Mouse (Mus musculus): ENCODE measurements at regions not wholly inside any gene's neighbourhood (a gene's known extent, or its start where the extent isn't known, plus 50 kb on each side); places are given as distances from the start of the nearest gene placed in this dataset.

DNA sequence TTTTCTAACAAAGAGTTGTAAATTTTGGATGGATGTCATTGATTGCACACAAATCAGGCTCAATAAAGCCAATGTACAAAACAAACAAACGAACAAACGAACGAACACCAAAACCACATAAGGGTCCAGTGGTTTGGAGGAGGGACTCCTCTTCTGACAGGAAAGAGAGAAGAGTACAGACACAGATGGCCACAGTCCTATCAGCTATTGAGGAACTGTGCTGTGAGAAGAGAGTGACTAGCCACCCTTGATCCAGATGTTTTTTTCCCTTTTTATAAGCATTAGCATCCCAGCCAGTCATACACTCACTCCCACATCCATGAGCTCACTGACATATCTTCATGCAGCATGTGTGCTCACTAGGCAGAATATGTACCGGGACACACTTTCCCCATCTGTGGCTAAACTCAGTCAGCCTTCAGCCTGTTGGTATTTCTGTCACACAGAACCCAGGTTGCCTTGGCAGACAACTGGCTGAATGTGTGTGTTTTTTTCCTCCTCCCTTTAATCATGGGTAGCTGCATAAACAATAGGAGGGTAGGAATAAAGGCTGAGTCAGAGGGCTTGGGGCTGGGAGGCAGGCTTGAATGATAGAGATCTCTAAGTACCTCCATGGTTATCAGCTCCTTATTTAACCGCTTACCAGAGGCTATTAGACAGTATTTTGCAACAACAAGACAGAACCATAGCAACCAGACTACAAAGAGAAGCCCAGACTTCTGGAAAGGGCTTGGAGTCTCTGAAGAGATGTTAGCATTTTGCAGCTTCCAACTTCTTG is 159.7 kb downstream of the Tmsb4x start:
- no peak for TF ChIP-seq GATA4 (IDR thresholded peaks at IDR 0.05; ENCODE audit: insufficient replicate concordance, low read length)

DNA sequence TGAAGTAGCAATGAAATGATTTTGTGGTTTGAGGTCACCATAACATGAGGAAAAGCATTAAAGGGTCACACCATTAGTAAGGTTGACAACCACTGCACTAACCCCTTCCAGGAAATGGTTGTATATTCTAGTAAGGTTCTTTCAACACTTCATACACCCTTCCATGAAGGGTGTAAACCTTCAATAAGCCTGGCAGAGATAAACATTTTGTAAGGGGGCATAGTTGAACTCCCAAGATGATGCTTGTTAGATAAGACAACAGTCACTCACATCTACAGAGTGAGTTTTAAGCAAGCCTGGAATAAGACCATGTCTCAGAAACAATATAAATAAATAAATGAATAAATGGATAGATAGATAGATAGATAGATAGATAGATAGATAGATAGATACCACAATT is 171.1 kb downstream of the Tmsb4x start:
- no peak for TF ChIP-seq GATA4 (IDR thresholded peaks at IDR 0.05; ENCODE audit: insufficient replicate concordance, low read length)

DNA sequence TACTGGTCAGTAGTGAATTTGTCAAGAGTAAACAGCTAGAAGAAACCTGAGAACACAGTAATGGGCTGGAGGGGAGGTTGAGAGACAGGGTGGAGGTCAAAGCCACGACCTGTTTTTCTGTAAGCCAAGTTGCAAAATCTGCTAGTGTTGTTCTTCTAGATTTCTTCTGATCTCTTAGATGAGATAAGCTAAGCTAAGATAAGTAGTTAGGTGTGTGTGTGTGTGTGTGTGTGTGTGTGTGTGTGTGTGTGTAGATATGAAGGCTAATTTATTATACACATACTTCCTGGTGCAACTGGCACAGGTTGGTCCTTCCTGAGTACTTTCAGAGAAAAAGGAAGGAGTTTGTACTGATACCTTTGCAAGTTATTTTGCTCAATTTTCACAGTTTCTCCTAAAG is 172.8 kb downstream of the Tmsb4x start:
- no peak for TF ChIP-seq GATA4 (IDR thresholded peaks at IDR 0.05; ENCODE audit: insufficient replicate concordance, low read length)

DNA sequence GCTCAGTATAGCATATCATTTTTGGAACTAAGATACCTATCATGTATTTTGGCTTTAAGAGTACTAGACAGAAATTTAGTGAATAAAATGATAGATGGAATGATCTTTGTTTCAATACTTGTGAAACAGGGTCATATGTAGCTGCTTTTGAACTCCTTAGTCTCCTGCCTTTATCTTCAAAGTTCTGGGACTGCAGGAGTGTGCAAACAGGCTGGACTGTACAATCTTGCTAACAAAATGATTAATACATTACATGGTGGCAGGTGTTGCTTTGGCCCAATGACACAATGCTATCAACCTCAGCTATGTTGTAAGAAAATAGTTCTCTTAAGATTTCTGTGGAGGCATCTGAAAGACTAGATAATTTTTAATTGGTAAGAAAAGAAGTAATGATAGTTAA is 173.5 kb downstream of the Tmsb4x start:
- TF ChIP-seq GATA4 (IDR thresholded peaks at IDR 0.05; ENCODE audit: insufficient replicate concordance, low read length), result no peak

DNA sequence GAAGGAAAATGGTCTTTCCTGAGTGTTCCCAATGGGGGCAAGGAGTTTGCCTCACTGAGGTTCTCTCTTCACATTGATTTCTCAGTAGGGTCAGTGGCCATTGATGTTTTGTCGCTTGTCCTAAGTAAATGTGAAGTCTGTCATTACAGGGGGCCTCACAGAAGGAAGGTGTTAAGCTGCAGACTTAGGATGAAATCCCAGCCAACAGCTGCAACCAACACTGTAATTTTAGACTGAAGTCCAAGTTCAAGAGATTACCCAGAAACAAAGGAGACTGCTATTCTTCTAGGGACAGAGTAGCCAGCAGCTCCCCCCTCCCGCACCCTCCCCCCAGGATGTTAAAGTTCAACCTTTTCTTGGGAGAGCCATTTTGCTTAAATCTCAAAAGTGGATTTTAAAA is 176.0 kb downstream of the Tmsb4x start:
- no peak for TF ChIP-seq GATA4 (IDR thresholded peaks at IDR 0.05; ENCODE audit: insufficient replicate concordance, low read length)

DNA sequence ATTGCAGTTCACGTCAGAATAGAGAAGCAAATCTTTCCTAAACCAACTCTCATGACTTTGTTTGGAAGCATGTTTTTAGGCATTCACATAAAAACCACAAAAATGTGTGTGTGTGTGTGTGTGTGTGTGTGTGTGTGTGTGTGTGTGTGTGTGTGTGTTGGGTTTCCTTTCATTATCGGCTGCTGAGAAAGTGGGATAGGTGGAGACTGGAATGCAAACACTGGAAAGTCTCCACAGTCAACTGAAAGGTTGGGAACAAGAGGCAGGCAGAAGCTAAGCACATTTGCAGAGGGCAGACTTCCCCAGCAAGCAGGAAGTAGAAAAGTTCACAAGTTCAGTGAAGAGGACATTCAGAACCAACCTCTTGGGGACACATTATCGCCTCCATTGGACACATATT is 176.5 kb downstream of the Tmsb4x start:
- peak; percentile 33; the same call in 1 of the 2 replicates for TF ChIP-seq GATA4 (IDR thresholded peaks at IDR 0.05; ENCODE audit: insufficient replicate concordance, low read length)

DNA sequence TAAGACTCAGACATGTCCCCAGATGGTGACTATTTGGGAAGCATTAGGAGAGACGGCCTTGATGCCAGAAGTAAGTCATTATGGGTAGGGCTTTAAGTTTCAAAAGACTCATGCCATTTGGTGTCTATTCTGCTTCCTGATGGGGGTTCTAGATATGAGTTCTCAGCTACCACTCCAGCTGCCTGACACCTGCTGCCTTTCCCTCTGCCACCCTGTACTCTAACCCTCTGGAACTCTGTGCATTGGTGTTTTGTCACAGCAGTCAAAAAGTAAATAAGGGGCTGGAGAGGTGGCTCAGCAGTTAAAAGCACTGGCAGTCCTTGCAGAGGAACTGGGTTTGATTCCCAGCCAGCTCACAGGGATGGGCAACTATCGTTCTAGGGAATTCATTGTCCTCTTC is 177.6 kb downstream of the Tmsb4x start:
- no peak for TF ChIP-seq GATA4 (IDR thresholded peaks at IDR 0.05; ENCODE audit: insufficient replicate concordance, low read length)

DNA sequence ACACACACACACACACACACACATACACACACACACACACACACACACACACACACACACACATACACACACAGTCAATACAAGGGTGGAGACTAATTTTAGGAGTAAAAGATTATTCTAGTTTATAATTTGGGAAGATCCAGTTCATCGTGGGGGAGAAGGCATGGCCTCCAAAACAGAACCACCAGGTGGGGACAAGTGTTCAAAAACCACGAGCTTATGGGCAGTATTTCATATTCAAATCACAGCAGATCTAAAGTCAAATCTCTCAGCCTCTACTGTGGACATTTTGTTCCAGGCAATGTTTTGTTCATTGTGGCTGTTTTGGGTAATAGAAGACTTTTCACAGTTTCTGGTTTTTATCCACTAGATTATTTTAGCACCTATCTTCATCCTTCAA is 193.5 kb downstream of the Tmsb4x start:
- no peak for TF ChIP-seq GATA4 (IDR thresholded peaks at IDR 0.05; ENCODE audit: insufficient replicate concordance, low read length)

DNA sequence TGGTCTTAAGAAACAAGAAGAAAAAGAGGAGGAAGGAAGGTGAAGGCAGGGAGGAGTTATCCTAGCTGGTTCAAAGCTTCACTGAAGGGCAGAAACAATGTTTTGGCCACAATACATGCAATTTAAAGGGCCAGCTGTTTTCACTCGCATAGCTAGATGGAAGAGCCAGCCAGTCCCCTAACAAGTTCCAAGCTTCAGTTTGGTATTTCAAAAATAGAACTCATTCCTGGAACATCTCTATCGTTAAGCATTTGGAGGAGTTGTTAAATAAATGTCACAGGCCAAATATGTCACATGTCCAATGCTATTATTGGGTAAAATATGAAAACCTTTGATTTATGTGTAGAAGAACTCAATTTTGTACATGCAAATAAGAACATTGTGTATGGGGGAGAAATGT is 194.8 kb downstream of the Tmsb4x start:
- no peak for TF ChIP-seq GATA4 (IDR thresholded peaks at IDR 0.05; ENCODE audit: insufficient replicate concordance, low read length)

DNA sequence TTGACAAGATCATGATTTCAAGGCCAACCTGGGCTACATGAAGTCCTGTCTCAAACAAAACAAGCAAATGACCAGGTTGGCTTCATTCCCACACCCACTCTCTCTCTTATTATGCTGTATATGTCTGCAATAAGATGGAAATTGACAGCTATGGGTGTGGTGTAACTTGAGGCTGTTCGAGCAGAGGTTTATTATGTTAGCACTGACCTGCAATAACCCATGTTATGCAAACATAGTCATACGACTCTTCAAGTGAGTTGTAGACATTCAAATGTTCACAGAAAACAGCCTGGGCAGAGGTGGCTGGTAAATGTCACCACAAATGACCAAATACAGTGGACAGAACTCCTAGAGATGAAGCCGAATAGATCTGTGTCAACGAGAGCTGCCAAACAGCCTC is 196.2 kb downstream of the Tmsb4x start:
- no peak for TF ChIP-seq GATA4 (IDR thresholded peaks at IDR 0.05; ENCODE audit: insufficient replicate concordance, low read length)

DNA sequence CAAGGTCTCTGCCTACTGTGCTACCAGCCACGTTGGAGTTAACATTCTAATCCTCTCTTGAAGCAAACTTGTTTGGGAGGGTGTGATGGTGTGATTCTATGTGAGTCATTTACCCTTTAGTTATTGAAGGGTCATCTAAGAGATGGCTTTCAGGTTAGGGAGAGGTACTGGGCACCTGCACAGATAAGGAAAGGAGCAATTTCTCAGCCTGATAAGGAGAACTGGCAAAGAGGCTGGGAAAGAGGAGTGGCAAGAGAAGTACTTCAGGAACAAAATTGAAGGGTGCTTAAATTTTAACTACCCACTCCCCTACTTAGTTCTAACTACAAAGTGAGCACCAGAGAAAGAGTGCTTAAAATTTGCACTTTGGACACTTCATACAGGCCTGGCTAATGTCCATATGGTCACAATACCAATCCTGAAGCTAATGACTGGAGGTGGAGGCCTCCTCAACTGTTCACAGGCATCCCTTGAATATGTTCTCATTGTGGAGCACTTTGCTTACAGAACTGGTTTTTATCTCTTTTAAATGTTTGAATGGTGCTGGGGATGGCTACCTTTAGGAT is 197.1 kb downstream of the Tmsb4x start:
- no peak for TF ChIP-seq GATA4 (IDR thresholded peaks at IDR 0.05; ENCODE audit: insufficient replicate concordance, low read length)

DNA sequence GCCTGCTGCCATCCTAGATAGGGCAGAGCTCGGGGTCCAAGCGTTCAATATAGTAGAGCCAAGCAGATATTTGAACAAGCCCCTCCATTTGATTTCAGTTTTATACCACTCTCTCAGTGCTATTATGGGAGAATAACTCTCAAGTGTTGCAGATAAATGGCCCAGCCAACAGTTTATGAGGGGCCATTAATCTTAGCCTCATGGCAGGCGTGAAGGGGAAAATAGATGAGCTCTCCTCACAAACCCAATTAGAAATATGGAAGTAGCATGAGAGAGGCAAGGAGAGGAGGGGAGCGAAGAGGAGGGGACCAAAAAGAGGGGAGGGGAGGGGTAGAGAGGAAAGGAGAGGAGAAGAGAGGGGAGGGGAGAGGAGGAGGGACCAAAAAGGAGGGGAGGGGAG is 213.3 kb downstream of the Tmsb4x start:
- no peak for TF ChIP-seq GATA4 (IDR thresholded peaks at IDR 0.05; ENCODE audit: insufficient replicate concordance, low read length)

DNA sequence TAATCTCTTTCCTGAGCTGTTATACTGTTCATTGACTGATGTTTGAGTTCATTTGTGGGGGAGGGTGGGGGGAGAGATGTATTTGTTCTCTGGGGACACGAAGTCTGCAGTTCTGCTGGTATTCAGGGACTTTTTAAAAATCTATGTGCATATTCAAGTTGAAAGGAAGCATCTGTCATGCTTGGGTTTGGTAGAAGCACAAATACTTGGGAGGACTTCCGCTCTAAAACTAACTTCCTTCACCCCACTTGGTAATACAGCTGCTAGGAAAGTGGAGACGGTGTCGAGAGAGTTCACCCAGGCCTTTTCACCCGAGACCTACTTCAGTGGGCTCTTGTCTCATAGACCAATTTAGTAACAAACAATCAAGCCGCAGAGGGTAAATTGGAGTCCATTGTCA is 228.1 kb downstream of the Tmsb4x start:
- TF ChIP-seq GATA4 (IDR thresholded peaks at IDR 0.05; ENCODE audit: insufficient replicate concordance, low read length), result no peak

DNA sequence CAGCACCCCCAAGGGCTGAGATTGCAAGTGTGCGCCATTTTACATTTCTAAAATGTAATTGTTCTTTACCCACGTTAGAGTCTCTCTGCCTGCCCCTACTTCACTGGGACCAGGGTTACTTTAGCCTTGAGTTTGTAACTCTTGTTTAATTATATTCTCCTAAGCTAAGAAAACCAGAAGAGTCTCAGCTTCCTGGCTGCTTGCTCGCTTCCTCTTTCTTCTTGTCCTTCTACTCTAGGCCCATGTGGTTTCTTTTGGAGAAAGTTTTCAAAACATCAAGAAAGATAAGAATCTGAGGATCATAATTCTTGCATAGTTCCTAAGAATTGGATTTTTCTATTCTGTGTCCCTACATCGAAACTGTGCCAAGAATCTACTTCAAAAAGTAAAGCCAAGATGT is 228.6 kb downstream of the Tmsb4x start:
- no peak for TF ChIP-seq GATA4 (IDR thresholded peaks at IDR 0.05; ENCODE audit: insufficient replicate concordance, low read length)

DNA sequence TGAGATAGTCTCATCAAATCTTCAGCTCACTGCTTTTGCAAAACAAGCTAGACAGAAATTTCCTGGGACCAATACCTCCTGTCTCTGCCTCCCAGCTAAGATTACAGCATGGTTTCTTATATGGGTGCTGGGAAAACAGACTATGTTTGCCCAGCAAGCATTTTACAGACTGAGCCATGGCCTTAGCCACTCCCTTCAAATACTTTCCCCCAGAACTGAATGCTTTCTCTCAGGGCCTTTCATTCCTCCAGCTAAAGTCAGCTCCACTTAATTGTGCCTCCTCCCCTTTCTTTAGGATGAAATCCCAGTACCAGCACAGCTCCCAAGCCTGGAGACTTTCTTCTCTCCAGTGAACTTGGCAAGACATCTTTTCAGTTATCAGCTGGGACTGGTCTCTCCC is 232.1 kb downstream of the Tmsb4x start:
- no peak for TF ChIP-seq GATA4 (IDR thresholded peaks at IDR 0.05; ENCODE audit: insufficient replicate concordance, low read length)

DNA sequence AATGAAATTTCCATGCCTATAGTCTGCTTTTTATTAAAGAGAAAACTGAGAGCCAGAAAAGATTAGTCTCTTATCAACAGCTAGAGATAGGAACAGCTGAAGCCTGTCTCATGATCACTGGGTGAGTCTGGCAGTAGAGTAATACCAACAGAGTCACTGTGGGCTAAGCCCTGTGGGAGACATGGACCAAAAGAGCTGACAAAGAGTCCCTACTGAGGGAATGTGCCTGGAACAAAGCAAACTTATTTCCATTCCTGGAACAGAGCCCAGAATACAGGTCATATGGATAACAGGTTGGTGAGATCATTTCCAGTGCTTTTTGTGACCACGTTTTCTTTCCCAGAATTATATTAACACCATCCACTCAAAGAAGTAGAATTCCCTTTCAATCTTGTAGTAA is 237.4 kb downstream of the Tmsb4x start:
- no peak for TF ChIP-seq GATA4 (IDR thresholded peaks at IDR 0.05; ENCODE audit: insufficient replicate concordance, low read length)
